Mouse (Mus musculus) adrenal gland, postnatal 4 days (tissue): ENCODE data around the gene Blcap. TPM values are rescaled to one million over a fixed set of nuclear protein-coding genes. Genes with fewer than 3 reads are reported as not detected.

ENCODE experiments used
- DNase-seq, 2 experiments: peaks; one replicate each; pipeline ENCODE4 v3.0.0; 2021 to 2022; ENCODE audit warnings: low spot score in 2 of 2, mixed read lengths in 2 of 2
- microRNA-seq: library from miRNA; unstranded; fragments of <30 nt; microRNA quantifications from one replicate; pipeline ENCODE4 v1.2.0, GENCODE M21; 2021
- total RNA-seq, 2 experiments: library from RNA; stranded (reverse); gene quantifications; 2 replicates each; pipeline ENCODE4 v1.2.3; 2021

Gene Blcap
- total RNA-seq, 2 experiments from 2014 or later, result 103 to 104 TPM

DNA sequence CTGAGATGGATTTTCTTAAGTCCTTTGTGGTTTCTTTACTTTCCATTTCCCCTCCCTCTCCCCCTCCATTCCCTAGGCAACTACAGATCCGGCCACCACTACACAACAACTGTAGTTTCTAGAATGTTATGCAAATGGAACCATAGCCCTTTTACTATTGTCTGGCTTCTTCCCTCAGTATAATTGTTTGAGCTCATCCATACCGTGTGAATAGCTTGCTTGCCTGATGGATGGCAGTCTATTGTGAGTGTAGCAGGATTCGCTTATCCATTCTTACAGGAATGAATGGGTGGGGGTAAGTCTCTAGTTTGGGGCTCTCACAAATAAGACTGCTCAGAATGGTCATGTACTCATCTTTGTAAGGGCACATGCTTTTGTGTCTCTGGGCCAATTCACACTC, 48.5 kb downstream of the Blcap start:
- DNase-seq, result no peak

DNA sequence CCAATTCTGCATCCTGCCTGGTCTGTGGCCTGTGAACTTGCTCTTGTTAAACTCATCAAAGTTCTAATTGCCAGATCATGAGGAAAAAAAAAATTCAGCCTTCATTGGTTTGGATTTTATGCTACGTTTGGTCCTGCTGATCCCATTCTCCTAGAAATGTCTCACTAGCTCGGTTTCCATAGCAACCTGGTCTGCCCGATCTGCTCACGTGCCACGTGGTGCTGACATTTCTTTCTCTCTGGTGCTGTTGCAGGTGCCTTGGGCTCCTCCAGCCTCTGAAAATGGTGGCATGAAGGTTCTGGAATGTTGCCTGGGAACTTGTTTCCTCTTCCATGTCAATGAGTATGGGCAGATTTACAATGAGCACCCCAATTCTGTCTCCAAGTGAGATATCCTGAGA, 50.6 kb downstream of the Blcap start:
- DNase-seq, result no peak

DNA sequence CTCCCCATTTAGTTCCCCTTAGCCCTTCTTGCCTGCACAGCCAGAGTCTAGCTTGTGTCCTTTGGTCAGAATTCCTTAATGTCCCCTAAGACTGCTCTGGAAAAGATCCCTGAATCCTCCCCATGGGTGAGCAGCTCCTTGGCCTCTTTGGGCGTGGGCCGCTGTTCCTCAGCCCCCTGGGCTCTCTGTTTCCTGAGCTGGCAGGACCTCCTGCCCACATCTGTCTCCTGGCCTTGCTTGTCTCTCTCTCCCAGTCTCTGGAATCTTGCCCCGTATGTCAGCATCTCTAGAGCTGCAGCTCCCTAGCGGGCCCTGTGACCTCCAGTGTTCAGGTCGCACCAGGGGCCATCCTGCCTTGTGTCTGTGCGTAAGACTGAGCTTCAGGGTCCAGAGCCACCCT, 51.6 kb downstream of the Blcap start:
- no peak for DNase-seq

DNA sequence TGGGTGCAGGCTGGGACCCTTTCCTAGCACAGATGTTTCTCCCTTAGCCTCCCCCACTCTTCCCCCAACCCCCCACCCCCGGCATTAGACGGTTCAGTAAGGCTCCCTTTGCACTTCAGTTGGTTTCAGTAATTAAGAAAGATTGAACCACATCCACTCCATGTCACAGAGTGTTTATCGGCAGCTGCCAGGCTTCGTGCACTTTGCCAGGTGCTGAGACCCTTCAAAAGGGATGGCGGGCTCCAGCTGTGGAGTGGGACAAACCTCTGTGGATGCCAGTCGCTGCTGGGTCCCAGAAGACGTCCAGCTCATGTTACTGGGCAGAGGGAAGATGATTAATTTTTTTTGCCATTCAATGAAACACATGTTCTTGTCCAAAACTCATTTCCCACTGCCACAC, 52.6 kb downstream of the Blcap start:
- no peak for DNase-seq

DNA sequence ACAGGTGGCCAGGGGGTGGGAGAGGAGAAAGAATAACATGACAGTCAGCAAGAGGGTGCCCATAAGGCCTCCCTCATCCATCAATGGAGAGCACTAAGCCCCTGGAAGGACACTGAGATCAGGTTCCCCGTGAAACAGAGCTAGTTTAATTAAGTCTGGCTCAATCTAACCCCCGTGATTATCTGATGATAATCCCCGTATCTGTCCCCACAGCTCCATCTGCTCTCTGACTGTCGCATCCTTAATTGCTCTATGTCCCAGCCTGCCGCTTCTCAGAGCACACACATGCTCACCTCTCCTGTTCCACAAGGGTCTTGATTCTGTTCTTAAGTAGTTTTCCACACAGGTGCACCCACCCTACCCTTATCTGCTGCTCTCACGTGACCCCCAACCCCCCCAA, 53.5 kb downstream of the Blcap start:
- no peak for DNase-seq

DNA sequence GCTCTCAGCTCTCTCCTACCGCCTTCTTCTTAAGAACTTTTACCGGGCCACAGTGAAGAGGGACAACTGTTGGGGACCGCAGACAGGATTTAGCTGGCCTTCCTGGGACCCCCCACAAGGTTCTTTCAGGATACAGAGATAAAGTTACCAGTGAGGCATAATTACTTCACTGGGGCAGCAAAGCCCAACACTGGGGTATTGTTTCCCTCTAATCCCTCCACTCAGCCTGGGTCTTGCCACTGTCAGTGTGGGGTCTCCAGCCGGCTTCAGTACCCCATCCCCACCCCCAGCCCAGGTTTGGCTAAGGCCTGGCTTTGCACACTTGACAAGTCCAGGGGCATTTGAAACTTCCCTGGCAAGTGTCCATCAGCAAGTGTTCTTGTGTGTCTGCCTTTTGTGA, 56.7 kb downstream of the Blcap start:
- no peak for DNase-seq

DNA sequence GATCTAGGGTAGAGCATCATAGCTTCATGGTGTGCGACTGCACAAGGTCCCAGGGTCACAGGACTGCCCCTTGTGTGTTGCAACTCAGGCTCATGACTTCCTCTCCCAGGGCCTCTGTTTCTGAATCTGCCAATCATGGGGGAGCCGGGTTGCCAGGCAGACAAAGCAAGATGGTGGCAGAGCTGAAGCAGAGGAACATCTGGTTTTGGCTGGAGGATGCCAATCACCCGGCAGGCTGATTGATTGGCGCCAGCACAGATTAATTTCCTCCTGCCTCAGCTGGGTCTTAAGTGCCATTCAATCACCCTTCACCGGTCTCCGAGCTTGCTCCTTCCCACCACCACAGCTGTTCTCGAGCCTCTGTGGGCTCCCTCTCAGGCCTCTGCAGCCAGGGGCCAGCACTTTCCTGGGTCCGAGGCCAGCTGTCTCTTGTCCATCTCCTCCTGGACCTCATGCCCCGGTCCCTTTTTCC, 57.3 kb downstream of the Blcap start:
- DNase-seq, result no peak

DNA sequence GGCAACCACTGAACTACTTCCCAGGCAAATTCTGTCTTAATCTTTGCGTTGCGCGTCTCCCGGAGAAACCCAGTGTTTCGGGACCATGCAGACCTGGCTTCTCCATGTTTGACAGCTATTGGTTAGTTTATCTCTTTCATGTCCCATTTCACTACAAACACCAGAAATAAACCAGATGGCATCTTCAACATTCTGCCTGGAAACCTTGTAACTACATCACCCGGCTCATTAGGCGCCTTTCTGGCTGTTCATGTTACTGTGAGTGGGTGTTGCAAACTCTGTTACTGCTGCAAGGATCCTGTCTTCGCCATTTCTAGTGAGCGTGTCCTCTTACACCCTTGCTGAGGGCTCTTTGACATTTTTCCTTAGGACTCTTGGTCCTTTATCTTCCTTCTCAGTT, 58.2 kb downstream of the Blcap start:
- DNase-seq, result no peak

DNA sequence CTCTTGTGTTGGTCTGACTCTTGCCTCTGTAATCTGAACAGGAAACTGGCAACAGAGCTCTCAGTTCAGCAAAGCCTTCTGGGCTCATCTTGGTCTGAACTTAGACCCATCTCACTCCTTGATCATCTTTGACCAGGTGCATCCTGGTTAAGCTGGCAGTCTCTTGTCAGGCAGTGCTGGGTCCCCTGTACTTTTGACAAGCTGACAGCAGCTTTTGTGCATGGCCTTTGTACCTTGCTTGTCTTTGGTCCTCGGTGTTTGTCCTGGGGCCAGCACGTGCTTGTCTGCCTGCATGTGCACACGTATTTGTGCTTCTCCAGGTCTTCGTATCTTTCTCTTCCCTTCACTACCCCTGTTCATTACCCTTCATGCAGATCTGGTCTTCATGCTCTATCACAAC, 61.0 kb downstream of the Blcap start:
- DNase-seq, result no peak

DNA sequence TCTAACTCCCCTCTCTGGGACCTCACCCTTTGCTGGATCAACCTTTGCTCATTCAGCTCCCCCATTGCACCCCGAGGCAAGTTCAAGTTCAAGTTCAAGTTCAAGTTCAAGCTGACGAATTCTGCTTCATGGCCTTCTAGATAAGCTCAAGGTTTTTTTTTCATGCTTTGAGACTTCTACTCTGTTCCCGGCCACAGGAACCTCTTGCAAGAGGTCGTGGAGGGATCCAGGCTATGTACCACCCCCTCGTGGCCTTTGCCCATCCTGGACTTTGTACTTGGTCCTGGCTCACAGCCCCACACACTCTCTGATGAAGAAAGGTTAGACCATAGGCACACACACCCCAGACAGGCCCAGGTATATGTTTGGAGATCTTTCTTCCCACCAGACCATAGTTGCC, 61.9 kb downstream of the Blcap start:
- no peak for DNase-seq

DNA sequence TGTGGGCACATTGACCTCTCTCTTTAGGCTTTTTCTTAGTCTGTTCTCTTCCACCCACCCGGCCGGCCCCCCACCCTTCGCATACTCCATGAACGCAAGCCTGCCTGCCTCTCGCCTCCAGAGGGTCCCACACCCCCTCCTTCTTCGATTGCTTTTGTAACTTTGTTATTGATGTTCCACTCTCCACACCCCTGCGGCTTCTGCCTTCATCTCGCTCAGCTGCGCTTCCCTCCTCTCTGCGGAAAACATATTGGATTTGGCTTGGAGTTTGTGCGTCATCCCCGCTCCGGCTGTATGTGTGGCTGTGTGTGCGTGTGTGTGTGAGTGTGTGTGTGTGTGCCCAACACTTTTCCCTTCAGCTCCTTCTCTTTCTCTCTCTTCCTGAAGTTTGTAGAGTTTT, 64.3 kb downstream of the Blcap start:
- no peak for DNase-seq

Small RNAs within 50 kb of the gene (microRNA-seq; reads per million reads assigned to microRNA genes)
- 1.1 reads per million for gene Gm23134

Other genes starting within 250 kb of the Blcap start
- gene Ghrh, start 223.8 kb downstream of the Blcap start, total RNA-seq, result not detected
- 10 to 100 TPM; 49.9 to 50.4 TPM for gene Manbal, start 203.7 kb downstream of the Blcap start, total RNA-seq
- gene Src, start 152.8 kb downstream of the Blcap start, total RNA-seq, result 10 to 100 TPM; 34.0 to 36.7 TPM
- gene Nnat, start 11.2 kb downstream of the Blcap start, total RNA-seq, result 100 to 1,000 TPM; 380 to 391 TPM
- 10 to 100 TPM; 26.7 to 29.0 TPM for gene Ctnnbl1, start 166.1 kb upstream of the Blcap start, total RNA-seq